Mouse (Mus musculus) heart, adult 2 months (tissue): ENCODE measurements around the gene Gm26602. TPM values are rescaled to one million over a fixed set of nuclear protein-coding genes. Genes with fewer than 3 reads are reported as not detected.

Source experiments
- DNase-seq, 2 experiments: peaks; one replicate each; pipeline ENCODE4 v3.0.0; 2021
- H3K27ac ChIP-seq: fragments of 200-600 bp; 2 replicates; pipeline ENCODE4 v1.8.1; 2022
- H3K27me3 ChIP-seq: fragments of 200-500 bp; 2 replicates; pipeline ENCODE4 v1.6.1; 2012; ENCODE audit warnings: mild to moderate bottlenecking, low read length, inconsistent platforms, mixed read lengths; ENCODE audit not compliant: control insufficient read depth, insufficient read depth
- H3K36me3 ChIP-seq: fragments of 200-500 bp; 2 replicates; pipeline ENCODE4 v1.6.1; 2012; ENCODE audit warnings: low read length, inconsistent platforms; ENCODE audit not compliant: control insufficient read depth, insufficient read depth
- H3K4me1 ChIP-seq: fragments of 200-500 bp; 2 replicates; pipeline ENCODE4 v1.6.1; 2011; ENCODE audit warnings: low read length; ENCODE audit not compliant: control insufficient read depth, insufficient read depth
- H3K4me3 ChIP-seq: fragments of 200-600 bp; 2 replicates; pipeline ENCODE4 v1.8.1; 2022
- H3K79me2 ChIP-seq: fragments of 200-500 bp; replicated peaks from 2 replicates; pipeline ENCODE4 v1.6.1; 2012; ENCODE audit warnings: mild to moderate bottlenecking, inconsistent platforms, low read length, moderate library complexity, mixed read lengths; ENCODE audit not compliant: control insufficient read depth, insufficient read depth
- H3K9ac ChIP-seq: fragments of 200-500 bp; 2 replicates; pipeline ENCODE4 v1.6.1; 2012; ENCODE audit warnings: low read depth, mild to moderate bottlenecking, control low read depth, inconsistent platforms, low read length, mixed read lengths
- CTCF ChIP-seq: fragments of 200-600 bp; IDR thresholded peaks from 2 replicates; pipeline ENCODE4 v1.8.1; 2022; ENCODE audit warnings: antibody characterized with exemption, mild to moderate bottlenecking, moderate library complexity
- EP300 ChIP-seq: fragments of 200-500 bp; IDR thresholded peaks from 2 replicates; pipeline ENCODE4 v1.6.1; 2011; ENCODE audit warnings: low read depth, low read length, control low read depth; ENCODE audit not compliant: insufficient read depth
- POLR2A ChIP-seq: fragments of 200-500 bp; IDR thresholded peaks from 2 replicates; pipeline ENCODE4 v1.6.1; 2011; ENCODE audit warnings: mild to moderate bottlenecking, low read depth, low read length, control low read depth; ENCODE audit not compliant: insufficient read depth
- WGBS: fragments of 180-500 bp; shearing (Covaris S2); methylation state at CpG from one replicate; pipeline ENCODE4 v1.1.7; 2018; 5-methylcytosine and 5-hydroxymethylcytosine counted together
- intact Hi-C: fragments of 180-260 bp; cut with DNase I; formaldehyde crosslinking; loops from one replicate; pipeline ENCODE4 v1.15.1; 2025
- polyA plus RNA-seq: library from polyadenylated mRNA; depleted of rRNA; stranded (reverse); fragments of >200 nt; gene quantifications from 2 replicates; pipeline ENCODE4 v1.2.3, GENCODE M21; 2012
- total RNA-seq, 2 experiments: library from RNA; stranded (reverse); gene quantifications; 2 replicates each; pipeline ENCODE4 v1.2.3; 2021

The Gm26602 gene
- total and polyA plus RNA-seq, 3 experiments = not detected

DNA sequence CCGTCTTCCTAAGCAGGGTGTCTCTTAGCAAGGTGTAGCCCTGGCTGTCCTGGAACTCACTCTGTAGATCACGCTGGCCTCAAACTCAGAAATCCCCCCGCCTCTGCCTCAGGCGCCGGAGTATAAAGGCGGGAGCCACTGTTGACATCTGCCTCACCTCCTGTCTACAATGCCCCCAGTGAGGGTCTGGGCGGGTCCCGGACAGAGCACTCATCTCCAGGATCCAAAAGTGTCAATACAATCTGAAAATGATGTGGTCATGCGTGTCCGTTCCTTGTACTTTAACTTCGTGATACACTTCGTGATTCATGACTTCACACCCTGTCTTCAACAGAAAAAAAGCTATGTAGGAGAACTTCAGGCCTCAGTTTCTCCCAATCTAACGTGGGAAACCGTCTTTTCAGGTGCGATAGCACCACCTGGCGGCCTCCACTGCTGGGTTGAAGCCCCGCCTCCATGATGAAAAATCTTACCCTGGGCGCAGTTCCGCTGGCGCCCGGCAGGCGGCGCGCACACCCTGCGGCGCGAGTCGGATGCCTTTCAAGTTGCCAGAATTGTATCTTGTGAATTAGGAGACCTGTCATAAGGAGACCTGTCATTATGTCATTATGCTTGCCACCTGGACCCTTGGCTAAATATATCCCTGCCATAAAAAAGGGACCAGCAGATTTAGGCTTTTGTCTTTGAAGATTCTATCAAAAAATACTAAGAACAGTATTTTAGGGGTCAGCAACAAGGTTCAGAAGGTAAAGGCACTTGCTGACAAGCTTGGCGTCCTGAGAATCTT lies 14.5 kb downstream of the Gm26602 start:
- DNase-seq = peak; percentile 91 to 96
- H3K27me3 ChIP-seq = peaks cover 10% of the 10 kb centered on the region
- 0 out of 2 replicates have a peak, but pooled peaks cover 1% of the 10 kb centered on the region for H3K4me1 ChIP-seq
- no peaks in the 10 kb centered on the region for H3K79me2 ChIP-seq
- H3K9ac ChIP-seq = no peak overlapping the region
- TF ChIP-seq CTCF (no peak), EP300 (peak; percentile 95), POLR2A (0 out of 2 replicates have a peak, but pooled peaks have one; percentile 18)
- no peak overlapping the region for H3K4me3 ChIP-seq
- H3K36me3 ChIP-seq = no peaks in the 10 kb centered on the region
- no peak overlapping the region for H3K27ac ChIP-seq
- 13% methylated on average over 29 of the region's 29 CpGs for WGBS
- intact Hi-C loops = loop anchor here (1.0 to 5.0 kb wide), 5 partner anchors 33 to 217 kb away; partner anchors contain the start of gene Cbarp

DNA sequence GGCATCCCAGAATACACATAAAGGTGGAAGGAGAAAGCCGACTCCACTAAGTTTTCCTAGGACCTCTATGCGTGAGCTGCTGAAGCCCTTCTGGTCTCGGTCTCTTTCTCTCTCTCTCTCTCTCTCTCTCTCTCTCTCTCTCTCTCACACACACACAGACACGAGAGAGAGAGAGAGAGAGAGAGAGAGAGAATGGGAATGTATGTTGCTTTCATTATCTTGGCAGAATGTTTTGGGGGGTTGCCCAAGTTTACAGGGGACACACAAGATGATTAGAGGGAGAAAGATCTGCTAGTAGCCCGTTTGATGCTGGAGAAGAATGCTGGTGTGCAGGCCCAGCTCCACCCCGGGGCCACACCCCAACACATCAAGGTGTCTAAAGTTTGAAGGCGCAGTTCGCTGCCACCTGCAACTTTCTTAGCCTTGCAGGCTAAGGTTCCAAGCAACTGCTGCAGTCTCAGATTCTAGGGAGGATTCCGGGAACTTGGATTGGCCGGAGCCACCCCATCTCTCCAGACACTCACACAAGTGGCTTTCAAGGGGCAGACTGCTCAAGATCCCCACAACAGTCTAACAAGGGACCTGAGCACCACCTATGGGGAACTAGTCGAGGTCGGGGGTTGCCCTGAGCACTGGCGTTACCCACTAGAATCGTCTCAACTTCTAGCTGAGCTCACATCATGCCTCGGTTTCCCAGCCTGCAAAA lies 15.3 kb downstream of the Gm26602 start:
- peak overlapping the region; percentile 86 for H3K27ac ChIP-seq
- TF ChIP-seq CTCF (no peak), EP300 (no peak), POLR2A (no peak)
- no peaks in the 10 kb centered on the region for H3K36me3 ChIP-seq
- WGBS = 11% methylated on average over 15 of the region's 15 CpGs
- H3K4me3 ChIP-seq = peak overlapping the region; percentile 66
- intact Hi-C loops = loop anchor here (1.0 to 5.0 kb wide), 7 partner anchors 32 to 216 kb away; partner anchors contain the start of genes Abca7, Cbarp and Tmem259
- peak overlapping the region; percentile 81 for H3K9ac ChIP-seq
- peaks cover 5% of the 10 kb centered on the region for H3K27me3 ChIP-seq
- no peak for DNase-seq
- 0 out of 2 replicates have a peak, but pooled peaks cover 1% of the 10 kb centered on the region for H3K4me1 ChIP-seq
- no peaks in the 10 kb centered on the region for H3K79me2 ChIP-seq

DNA sequence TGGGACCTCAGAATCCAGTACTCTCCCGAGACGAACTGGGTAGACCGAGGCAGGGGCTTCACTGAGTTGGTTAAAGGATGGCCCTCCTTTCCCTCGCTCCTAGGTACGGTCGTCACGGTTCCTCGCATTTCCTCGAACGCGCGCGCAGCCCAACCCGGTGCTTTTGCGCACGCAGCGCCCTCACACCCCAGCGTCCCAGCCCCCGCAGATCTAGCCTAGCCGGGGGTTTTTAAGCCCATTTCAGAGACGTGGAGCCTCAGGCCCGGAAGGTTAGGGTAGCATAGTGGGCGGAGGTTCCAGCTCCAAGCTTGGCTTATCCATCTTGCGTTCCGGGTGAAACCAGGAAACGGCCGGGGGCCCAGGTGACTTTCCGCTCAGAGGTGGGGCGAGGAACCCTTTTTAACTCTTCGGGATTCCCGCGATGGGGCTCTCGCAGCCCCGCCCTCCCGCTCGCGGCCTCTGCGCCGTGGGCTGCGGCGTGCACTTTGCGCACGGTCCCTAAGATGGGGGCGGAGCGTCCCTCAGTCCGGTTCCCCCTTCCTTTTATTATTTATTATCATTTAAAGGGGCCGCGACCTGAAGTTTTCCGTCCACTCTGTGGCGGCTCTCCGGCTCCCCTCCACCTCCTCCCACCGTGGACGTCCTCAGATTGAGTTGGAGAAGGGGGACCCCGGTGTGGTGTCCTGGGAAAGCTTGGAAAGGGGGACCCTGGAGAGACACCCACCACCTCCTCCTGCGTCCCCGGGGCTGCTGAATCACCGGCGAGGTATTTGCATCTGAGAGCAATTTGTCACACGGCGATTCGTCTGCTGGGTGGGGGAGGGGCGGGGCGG lies 16.1 kb downstream of the Gm26602 start, which contains the start of gene Arid3a:
TSS of gene Arid3a (plus strand) at position 553 of the 833 bp plus-strand sequence.
- H3K4me1 ChIP-seq = 0 out of 2 replicates have a peak, but pooled peaks cover 1% of the 10 kb centered on the region
- peak within 1 kb of the TSS; percentile 86 for H3K27ac ChIP-seq
- TF ChIP-seq EP300 (0 out of 2 replicates have a peak, but pooled peaks have one; percentile 40), POLR2A (no peak)
- H3K27me3 ChIP-seq = peaks cover under 1% of the 10 kb centered on the region
- no peaks in the 10 kb centered on the region for H3K36me3 ChIP-seq
- H3K79me2 ChIP-seq = no peaks in the 10 kb centered on the region
- H3K9ac ChIP-seq = peak within 1 kb of the TSS; percentile 81
- H3K4me3 ChIP-seq = peak within 1 kb of the TSS; percentile 66
- DNase-seq = peak; percentile 93 to 96
- intact Hi-C loops = loop anchor here (2.0 to 5.0 kb wide), 3 partner anchors 58 to 216 kb away; partner anchors contain the start of genes Abca7, Cbarp and Tmem259
- under 1% methylated on average over 63 of the region's 63 CpGs for WGBS

- Histone ChIP-seq H3K27ac (peak overlapping the region; percentile 86), H3K36me3 (no peaks in the 10 kb centered on the region), H3K27me3 (no peaks in the 10 kb centered on the region), H3K9ac (peak overlapping the region; percentile 77), H3K4me1 (peaks cover 5% of the 10 kb centered on the region), H3K79me2 (no peaks in the 10 kb centered on the region), H3K4me3 (peak overlapping the region; percentile 66)
- DNase-seq = peak; percentile 72 to 75
- under 1% methylated on average over 54 of the region's 54 CpGs for WGBS
- intact Hi-C loops = loop anchor here (2.0 to 5.0 kb wide), 3 partner anchors 57 to 215 kb away; partner anchors contain the start of genes Abca7, Cbarp and Tmem259
- TF ChIP-seq CTCF (peak; percentile 50), POLR2A (no peak)
Observed at GRCm38 (mm10) chr10:79927324-79928029, 16.8 kb downstream of the Gm26602 start.
